In the genomic region with DNA sequence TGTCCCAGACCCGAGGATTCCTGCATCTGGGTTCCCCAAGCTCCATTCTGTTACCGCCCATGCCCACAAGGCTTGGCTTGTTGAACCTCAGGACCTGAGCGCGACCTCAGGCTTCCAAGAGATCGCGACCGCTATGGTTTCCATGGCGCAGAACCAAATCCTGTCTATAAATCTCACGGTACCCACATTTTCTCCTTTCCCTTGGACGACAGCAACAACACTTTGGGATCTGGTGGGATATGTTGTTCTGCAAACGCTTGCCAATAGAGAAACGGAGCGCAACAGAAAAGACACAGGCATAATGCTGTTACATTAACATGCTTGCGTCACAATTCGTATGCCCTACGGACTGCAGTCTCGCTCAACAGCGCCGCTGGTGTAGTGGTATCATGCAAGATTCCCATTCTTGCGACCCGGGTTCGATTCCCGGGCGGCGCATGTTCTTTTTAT, we compare ENCODE assay signal across 8 mouse cellular contexts. TPM values are rescaled to one million over a fixed set of nuclear protein-coding genes. Genes with fewer than 3 reads are reported as not detected.
DNase-seq lines count a peak whose midpoint lies in the region; TF ChIP-seq lines count a peak whose summit lies in the region.

A gene (plus strand): TSS at position 354 of the 450 bp plus-strand sequence.

- peak; percentile 89 to 99 for DNase-seq in adrenal gland, adult (ENCODE audit: inconsistent age in 2 of 2, low spot score in 1 of 2)
- peak; percentile 98 for DNase-seq in embryo, embryonic 10 days (ENCODE audit: low spot score)
- DNase-seq in gastrocnemius, postnatal 10 days, result peak; percentile 88
- DNase-seq in hindlimb bud, embryonic 11.5 days (ENCODE audit: extremely low spot score, low read depth, low spot score), result peak; percentile 96
- DNase-seq in left cerebral cortex, adult 2 months (ENCODE audit: extremely low spot score in 1 of 2, low spot score in 2 of 2), result peak; percentile 93 to 99
- peak; percentile 84 for DNase-seq in retina, postnatal 7 days (ENCODE audit: low read depth, low spot score)
- DNase-seq in urinary bladder, adult 18-20 months (ENCODE audit: low spot score in 2 of 2), result peak; percentile 91 to 95

- H3K27ac ChIP-seq in left cerebral cortex, adult 2 months, result peak within 1 kb of the TSS; percentile 88
- H3K27ac ChIP-seq in macrophage, result peak within 1 kb of the TSS; percentile 31

- WGBS in macrophage (ENCODE audit: missing documents), result under 1% methylated on average over 25 of the region's 25 CpGs

- no peaks in the 10 kb centered on the region for H3K36me3 ChIP-seq in macrophage (ENCODE audit: inconsistent target)

- TF ChIP-seq CTCF in left cerebral cortex, adult 2 months (IDR thresholded peaks at IDR 0.05), result peak; percentile 18

- intact Hi-C loops in left cerebral cortex, adult 2 months (cut with DNase I), result loop anchor here (5.0 kb wide), 1 partner anchor 43 kb away; a partner anchor contains a TSS

- H3K79me2 ChIP-seq in macrophage (ENCODE audit: inconsistent target), result no peaks in the 10 kb centered on the region

- peak within 1 kb of the TSS; percentile 77 for H3K4me3 ChIP-seq in left cerebral cortex, adult 2 months
- peak within 1 kb of the TSS; percentile 46 for H3K4me3 ChIP-seq in macrophage (ENCODE audit: inconsistent target)

RNA-seq across cellular contexts. Expression of the gene that starts here (rescaled TPM):
- 10 to 100 TPM; 20.7 to 23.1 TPM for total RNA-seq in gastrocnemius, postnatal 10 days (2021)
- total RNA-seq in left cerebral cortex, adult 2 months (2021), result 10 to 100 TPM; 37.8 to 38.1 TPM
- 1 to 10 TPM in 19 of 26 experiments, not detected in 7; 1.1 to 7.9 (median 3.4) TPM for total RNA-seq in macrophage (2018; cell fraction: chromatin; rRNA removed)
- 1 to 10 TPM; 2.7 to 6.3 (median 4.3) TPM for total RNA-seq in macrophage (2018; cell fraction: cytosol; rRNA removed)
- 1 to 10 TPM in 25 of 26 experiments, under 1 TPM in 1; 0.69 to 9.3 (median 2.3) TPM for total RNA-seq in macrophage (2018; cell fraction: nucleus; rRNA removed)
- polyA plus RNA-seq in macrophage (2018), result 3.3 to 5.5 TPM (median 5.2 TPM) in 3 replicates

Comparison
In these comparisons a context has a peak if more than half of its experiments do, and no peak if none do; other contexts are left out.
1. Peak in every context shown above with its lines: DNase-seq, H3K4me3 ChIP-seq and H3K27ac ChIP-seq.